Mouse (Mus musculus): ENCODE results near the gene B3gnt7. TPM values are rescaled to one million over a fixed set of nuclear protein-coding genes. Genes with fewer than 3 reads are reported as not detected.

Gene B3gnt7
- polyA plus RNA-seq, 1 experiment from 2014 or later, result 6.8 TPM

GRCm38 (mm10) chr1:86307871-86308641, 5.4 kb downstream of the B3gnt7 start:
- 36% methylated on average over 4 of the region's 4 CpGs for WGBS
- H3K9ac ChIP-seq (replicated peaks; ENCODE audit: low read depth, low read length), result no peak overlapping the region

GRCm38 (mm10) chr1:86309270-86309833, 6.7 kb downstream of the B3gnt7 start:
- Histone ChIP-seq H3K4me1 (ENCODE audit: control insufficient read depth, insufficient read depth, low read length) (no peaks in the 10 kb centered on the region), H3K27me3 (ENCODE audit: control insufficient read depth, insufficient read depth, low read length) (peaks cover 2% of the 10 kb centered on the region; the same call in 1 of the 2 replicates), H3K4me3 (ENCODE audit: low read depth, low read length) (no peak overlapping the region), H3K36me3 (ENCODE audit: control insufficient read depth, insufficient read depth, low read length) (no peaks in the 10 kb centered on the region), H3K9me3 (ENCODE audit: control insufficient read depth, low read length) (no peaks in the 10 kb centered on the region), H3K9ac (replicated peaks; ENCODE audit: low read depth, low read length) (no peak overlapping the region), H3K4me2 (ENCODE audit: low read depth, low read length) (no peak overlapping the region), H3K27ac (ENCODE audit: low read depth, low read length) (no peak overlapping the region)
- WGBS, result 92% methylated on average over 7 of the region's 7 CpGs
- ATAC-seq (ENCODE audit: low read depth), result no peak

More at GRCm38 (mm10) chr1:86307871-86308641, 5.4 kb downstream of the B3gnt7 start:
- no peak overlapping the region for H3K4me2 ChIP-seq (ENCODE audit: low read depth, low read length)
- H3K4me1 ChIP-seq (ENCODE audit: control insufficient read depth, insufficient read depth, low read length), result 0 out of 2 replicates have a peak, but pooled peaks cover 2% of the 10 kb centered on the region
- no peaks in the 10 kb centered on the region for H3K9me3 ChIP-seq (ENCODE audit: control insufficient read depth, low read length)
- H3K27ac ChIP-seq (ENCODE audit: low read depth, low read length), result no peak overlapping the region
- ATAC-seq (ENCODE audit: low read depth), result no peak
- H3K4me3 ChIP-seq (ENCODE audit: low read depth, low read length), result no peak overlapping the region
- no peaks in the 10 kb centered on the region for H3K36me3 ChIP-seq (ENCODE audit: control insufficient read depth, insufficient read depth, low read length)
- peaks cover 9% of the 10 kb centered on the region; the same call in 1 of the 2 replicates for H3K27me3 ChIP-seq (ENCODE audit: control insufficient read depth, insufficient read depth, low read length)

GRCm38 (mm10) chr1:86310536-86311310, 8.1 kb downstream of the B3gnt7 start:
- no peak overlapping the region for H3K27ac ChIP-seq (ENCODE audit: low read depth, low read length)
- H3K9me3 ChIP-seq (ENCODE audit: control insufficient read depth, low read length), result no peaks in the 10 kb centered on the region
- H3K27me3 ChIP-seq (ENCODE audit: control insufficient read depth, insufficient read depth, low read length), result no peaks in the 10 kb centered on the region
- no peaks in the 10 kb centered on the region for H3K4me1 ChIP-seq (ENCODE audit: control insufficient read depth, insufficient read depth, low read length)
- H3K4me3 ChIP-seq (ENCODE audit: low read depth, low read length), result no peak overlapping the region
- H3K36me3 ChIP-seq (ENCODE audit: control insufficient read depth, insufficient read depth, low read length), result no peaks in the 10 kb centered on the region
- 18% methylated on average over 15 of the region's 15 CpGs for WGBS
- no peak overlapping the region for H3K4me2 ChIP-seq (ENCODE audit: low read depth, low read length)
- no peak overlapping the region for H3K9ac ChIP-seq (replicated peaks; ENCODE audit: low read depth, low read length)
- no peak for ATAC-seq (ENCODE audit: low read depth)

- 26% methylated on average over 10 of the region's 10 CpGs for WGBS
- H3K27ac ChIP-seq (ENCODE audit: low read depth, low read length), result no peak overlapping the region
- no peak overlapping the region for H3K4me2 ChIP-seq (ENCODE audit: low read depth, low read length)
- no peak overlapping the region for H3K9ac ChIP-seq (replicated peaks; ENCODE audit: low read depth, low read length)
- H3K9me3 ChIP-seq (ENCODE audit: control insufficient read depth, low read length), result no peaks in the 10 kb centered on the region
- no peak overlapping the region for H3K4me3 ChIP-seq (ENCODE audit: low read depth, low read length)
- no peak for ATAC-seq (ENCODE audit: low read depth)
- H3K27me3 ChIP-seq (ENCODE audit: control insufficient read depth, insufficient read depth, low read length), result no peaks in the 10 kb centered on the region
- no peaks in the 10 kb centered on the region for H3K36me3 ChIP-seq (ENCODE audit: control insufficient read depth, insufficient read depth, low read length)
- H3K4me1 ChIP-seq (ENCODE audit: control insufficient read depth, insufficient read depth, low read length), result no peaks in the 10 kb centered on the region
Observed at GRCm38 (mm10) chr1:86311467-86312005, 8.9 kb downstream of the B3gnt7 start.

GRCm38 (mm10) chr1:86312269-86312668, 9.6 kb downstream of the B3gnt7 start:
- Histone ChIP-seq H3K27ac (ENCODE audit: low read depth, low read length) (no peak overlapping the region), H3K9me3 (ENCODE audit: control insufficient read depth, low read length) (no peaks in the 10 kb centered on the region), H3K4me1 (ENCODE audit: control insufficient read depth, insufficient read depth, low read length) (no peaks in the 10 kb centered on the region), H3K4me2 (ENCODE audit: low read depth, low read length) (no peak overlapping the region), H3K27me3 (ENCODE audit: control insufficient read depth, insufficient read depth, low read length) (no peaks in the 10 kb centered on the region), H3K36me3 (ENCODE audit: control insufficient read depth, insufficient read depth, low read length) (no peaks in the 10 kb centered on the region), H3K4me3 (ENCODE audit: low read depth, low read length) (no peak overlapping the region), H3K9ac (replicated peaks; ENCODE audit: low read depth, low read length) (no peak overlapping the region)
- ATAC-seq (ENCODE audit: low read depth), result no peak
- WGBS, result 80% methylated on average over 3 of the region's 3 CpGs

GRCm38 (mm10) chr1:86313096-86313771, 10.6 kb downstream of the B3gnt7 start:
- no peak overlapping the region for H3K9ac ChIP-seq (replicated peaks; ENCODE audit: low read depth, low read length)
- no peak overlapping the region for H3K4me3 ChIP-seq (ENCODE audit: low read depth, low read length)
- WGBS, result 49% methylated on average over 16 of the region's 16 CpGs
- no peaks in the 10 kb centered on the region for H3K27me3 ChIP-seq (ENCODE audit: control insufficient read depth, insufficient read depth, low read length)
- no peaks in the 10 kb centered on the region for H3K4me1 ChIP-seq (ENCODE audit: control insufficient read depth, insufficient read depth, low read length)
- no peak for ATAC-seq (ENCODE audit: low read depth)
- no peaks in the 10 kb centered on the region for H3K36me3 ChIP-seq (ENCODE audit: control insufficient read depth, insufficient read depth, low read length)
- H3K9me3 ChIP-seq (ENCODE audit: control insufficient read depth, low read length), result no peaks in the 10 kb centered on the region
- no peak overlapping the region for H3K27ac ChIP-seq (ENCODE audit: low read depth, low read length)
- no peak overlapping the region for H3K4me2 ChIP-seq (ENCODE audit: low read depth, low read length)

- no peak overlapping the region for H3K27ac ChIP-seq (ENCODE audit: low read depth, low read length)
- no peaks in the 10 kb centered on the region for H3K9me3 ChIP-seq (ENCODE audit: control insufficient read depth, low read length)
- 43% methylated on average over 15 of the region's 15 CpGs for WGBS
- H3K36me3 ChIP-seq (ENCODE audit: control insufficient read depth, insufficient read depth, low read length), result no peaks in the 10 kb centered on the region
- no peak overlapping the region for H3K4me2 ChIP-seq (ENCODE audit: low read depth, low read length)
- H3K4me3 ChIP-seq (ENCODE audit: low read depth, low read length), result no peak overlapping the region
- H3K9ac ChIP-seq (replicated peaks; ENCODE audit: low read depth, low read length), result no peak overlapping the region
- no peaks in the 10 kb centered on the region for H3K27me3 ChIP-seq (ENCODE audit: control insufficient read depth, insufficient read depth, low read length)
- no peaks in the 10 kb centered on the region for H3K4me1 ChIP-seq (ENCODE audit: control insufficient read depth, insufficient read depth, low read length)
- ATAC-seq (ENCODE audit: low read depth), result no peak
Observed at GRCm38 (mm10) chr1:86313772-86314125, 11.1 kb downstream of the B3gnt7 start.

GRCm38 (mm10) chr1:86320822-86321413, 18.3 kb downstream of the B3gnt7 start:
- H3K27me3 ChIP-seq (ENCODE audit: control insufficient read depth, insufficient read depth, low read length), result no peaks in the 10 kb centered on the region
- no peak overlapping the region for H3K4me2 ChIP-seq (ENCODE audit: low read depth, low read length)
- H3K36me3 ChIP-seq (ENCODE audit: control insufficient read depth, insufficient read depth, low read length), result no peaks in the 10 kb centered on the region
- no peaks in the 10 kb centered on the region for H3K4me1 ChIP-seq (ENCODE audit: control insufficient read depth, insufficient read depth, low read length)
- no peak overlapping the region for H3K9ac ChIP-seq (replicated peaks; ENCODE audit: low read depth, low read length)
- H3K4me3 ChIP-seq (ENCODE audit: low read depth, low read length), result no peak overlapping the region
- no peaks in the 10 kb centered on the region for H3K9me3 ChIP-seq (ENCODE audit: control insufficient read depth, low read length)
- 94% methylated on average over 6 of the region's 8 CpGs for WGBS
- ATAC-seq (ENCODE audit: low read depth), result no peak
- no peak overlapping the region for H3K27ac ChIP-seq (ENCODE audit: low read depth, low read length)
